Mouse (Mus musculus): Measurements from ENCODE around the gene Zzef1. TPM values are rescaled to one million over a fixed set of nuclear protein-coding genes. Genes with fewer than 3 reads are reported as not detected.

The Zzef1 gene
- polyA plus RNA-seq, 1 experiment = 8.1 TPM

DNA sequence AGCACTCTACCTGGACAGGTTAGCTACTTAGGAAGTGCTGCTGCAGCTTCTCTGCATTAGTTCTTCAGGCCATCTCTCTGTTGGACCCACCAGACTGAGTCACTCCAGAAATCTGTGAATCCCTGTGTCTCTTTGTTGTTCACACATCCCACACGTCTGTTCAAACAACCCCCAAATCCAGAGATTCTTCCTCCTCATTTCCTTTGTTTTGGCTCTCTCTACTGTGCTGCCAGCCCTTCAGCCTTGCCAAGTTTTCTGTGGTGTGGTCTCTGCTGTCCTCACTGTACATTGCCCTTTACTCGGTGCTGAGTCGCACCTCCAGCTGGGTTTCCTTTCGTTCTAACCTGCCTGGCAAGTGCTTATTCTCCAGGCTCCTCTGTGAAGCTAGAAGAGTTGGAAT, 31.8 kb upstream of the Zzef1 start:
- TF ChIP-seq MYOD1 (IDR thresholded peaks at IDR 0.05; ENCODE audit: control insufficient read depth in 1 of 3, insufficient read length in 2 of 3, low read depth in 2 of 3) (no peak), CEBPB (IDR thresholded peaks at IDR 0.05; ENCODE audit: insufficient read depth, poor library complexity, severe bottlenecking) (no peak), TCF12 (IDR thresholded peaks at IDR 0.05; ENCODE audit: insufficient read depth, poor library complexity, severe bottlenecking) (no peak), REST (IDR thresholded peaks at IDR 0.05; ENCODE audit: insufficient read depth, insufficient read length) (no peak), MAX (IDR thresholded peaks at IDR 0.05; ENCODE audit: low read depth) (no peak), SRF (IDR thresholded peaks at IDR 0.05; ENCODE audit: control insufficient read depth, insufficient read length, low read depth) (no peak), TCF3 (IDR thresholded peaks at IDR 0.05; ENCODE audit: insufficient read length, low read depth) (no peak), USF1 (IDR thresholded peaks at IDR 0.05; ENCODE audit: low read depth) (no peak), POLR2A (IDR thresholded peaks at IDR 0.05; ENCODE audit: insufficient read length, low read depth) (no peak), POLR2AphosphoS2 (IDR thresholded peaks at IDR 0.05; ENCODE audit: insufficient read length, low read depth) (no peak), MYOG (IDR thresholded peaks at IDR 0.05; ENCODE audit: control insufficient read depth in 1 of 3, insufficient read depth in 1 of 3, insufficient read length in 2 of 3, low read depth in 2 of 3) (no peak), E2F4 (IDR thresholded peaks at IDR 0.05; ENCODE audit: insufficient read depth) (no peak)
- no peaks in the 10 kb centered on the region for H3K27me3 ChIP-seq (ENCODE audit: control insufficient read depth, insufficient read depth, insufficient read length)
- H3K4me3 ChIP-seq = no peak overlapping the region

DNA sequence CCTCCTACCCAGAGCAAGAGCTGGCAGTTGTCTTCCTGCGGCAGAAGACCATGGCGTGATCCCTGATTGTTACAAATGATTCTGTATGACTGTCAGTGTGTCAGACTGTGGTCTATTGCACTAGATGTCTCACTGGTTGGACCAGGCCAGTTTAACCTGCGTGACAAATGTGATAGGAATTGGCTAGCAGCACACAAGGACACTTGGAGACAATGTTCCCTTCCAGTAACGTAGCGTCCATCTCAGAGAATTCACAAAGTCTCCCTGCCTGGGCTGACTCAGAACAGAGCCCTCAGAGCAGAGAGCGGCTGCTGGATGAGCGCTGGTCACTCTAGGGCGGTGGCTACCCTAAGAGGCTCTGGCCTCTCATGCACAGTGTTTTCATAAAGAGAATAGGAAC, 28.3 kb upstream of the Zzef1 start:
- Histone ChIP-seq H3K79me2 (ENCODE audit: control insufficient read depth, insufficient read depth) (no peaks in the 10 kb centered on the region), H3K36me3 (ENCODE audit: control insufficient read depth, insufficient read depth) (peaks cover 11% of the 10 kb centered on the region), H3K27me3 (ENCODE audit: control insufficient read depth, insufficient read depth, insufficient read length) (no peaks in the 10 kb centered on the region), H3K4me2 (ENCODE audit: low read depth) (no peak overlapping the region), H3ac (ENCODE audit: control insufficient read depth, insufficient read length) (no peak overlapping the region), H3K4me3 (no peak overlapping the region)
- TF ChIP-seq MYOD1 (IDR thresholded peaks at IDR 0.05; ENCODE audit: control insufficient read depth in 1 of 3, insufficient read length in 2 of 3, low read depth in 2 of 3) (no peak), POLR2A (IDR thresholded peaks at IDR 0.05; ENCODE audit: insufficient read length, low read depth) (no peak), E2F4 (IDR thresholded peaks at IDR 0.05; ENCODE audit: insufficient read depth) (no peak), MYOG (IDR thresholded peaks at IDR 0.05; ENCODE audit: control insufficient read depth in 1 of 3, insufficient read depth in 1 of 3, insufficient read length in 2 of 3, low read depth in 2 of 3) (no peak), TCF12 (IDR thresholded peaks at IDR 0.05; ENCODE audit: insufficient read depth, poor library complexity, severe bottlenecking) (no peak), USF1 (IDR thresholded peaks at IDR 0.05; ENCODE audit: low read depth) (no peak), MAX (IDR thresholded peaks at IDR 0.05; ENCODE audit: low read depth) (no peak), CEBPB (IDR thresholded peaks at IDR 0.05; ENCODE audit: insufficient read depth, poor library complexity, severe bottlenecking) (no peak), TCF3 (IDR thresholded peaks at IDR 0.05; ENCODE audit: insufficient read length, low read depth) (no peak), REST (IDR thresholded peaks at IDR 0.05; ENCODE audit: insufficient read depth, insufficient read length) (no peak), SRF (IDR thresholded peaks at IDR 0.05; ENCODE audit: control insufficient read depth, insufficient read length, low read depth) (no peak)

More for the DNA sequence above, 31.8 kb upstream of the Zzef1 start:
- no peak overlapping the region for H3ac ChIP-seq (ENCODE audit: control insufficient read depth, insufficient read length)
- H3K36me3 ChIP-seq (ENCODE audit: control insufficient read depth, insufficient read depth) = peaks cover 33% of the 10 kb centered on the region
- no peaks in the 10 kb centered on the region for H3K79me2 ChIP-seq (ENCODE audit: control insufficient read depth, insufficient read depth)
- H3K4me2 ChIP-seq (ENCODE audit: low read depth) = no peak overlapping the region

DNA sequence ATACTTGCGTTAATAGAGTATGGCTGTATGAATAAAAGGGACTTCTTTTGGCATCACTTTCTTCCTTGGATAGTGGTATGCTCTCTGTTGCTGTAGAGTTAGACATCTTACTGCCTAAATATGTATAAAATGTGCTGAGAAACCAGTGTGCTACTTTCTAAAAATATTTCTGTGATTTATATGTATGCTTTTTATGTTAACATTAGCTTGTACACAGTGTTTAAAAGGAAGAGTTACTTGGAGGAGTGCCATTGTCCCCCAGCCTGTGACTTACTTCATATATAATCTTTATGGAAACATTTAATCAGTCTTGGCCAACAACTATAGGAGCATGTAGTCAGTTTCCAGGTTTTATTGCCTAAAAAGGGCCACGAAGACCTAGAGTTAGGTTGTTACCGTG, 27.0 kb upstream of the Zzef1 start:
- no peak for TF ChIP-seq MYOD1 (IDR thresholded peaks at IDR 0.05; ENCODE audit: control insufficient read depth in 1 of 3, insufficient read length in 2 of 3, low read depth in 2 of 3)
- no peak for TF ChIP-seq POLR2AphosphoS2 (IDR thresholded peaks at IDR 0.05; ENCODE audit: insufficient read length, low read depth)
- no peak for TF ChIP-seq CEBPB (IDR thresholded peaks at IDR 0.05; ENCODE audit: insufficient read depth, poor library complexity, severe bottlenecking)
- no peak for TF ChIP-seq REST (IDR thresholded peaks at IDR 0.05; ENCODE audit: insufficient read depth, insufficient read length)
- no peak for TF ChIP-seq USF1 (IDR thresholded peaks at IDR 0.05; ENCODE audit: low read depth)
- no peak for TF ChIP-seq POLR2A (IDR thresholded peaks at IDR 0.05; ENCODE audit: insufficient read length, low read depth)
- no peak for TF ChIP-seq SRF (IDR thresholded peaks at IDR 0.05; ENCODE audit: control insufficient read depth, insufficient read length, low read depth)
- no peak for TF ChIP-seq TCF12 (IDR thresholded peaks at IDR 0.05; ENCODE audit: insufficient read depth, poor library complexity, severe bottlenecking)
- TF ChIP-seq MYOG (IDR thresholded peaks at IDR 0.05; ENCODE audit: control insufficient read depth in 1 of 3, insufficient read depth in 1 of 3, insufficient read length in 2 of 3, low read depth in 2 of 3) = no peak
- no peak for TF ChIP-seq TCF3 (IDR thresholded peaks at IDR 0.05; ENCODE audit: insufficient read length, low read depth)
- TF ChIP-seq E2F4 (IDR thresholded peaks at IDR 0.05; ENCODE audit: insufficient read depth) = no peak
- TF ChIP-seq MAX (IDR thresholded peaks at IDR 0.05; ENCODE audit: low read depth) = no peak
- H3ac ChIP-seq (ENCODE audit: control insufficient read depth, insufficient read length) = no peak overlapping the region
- H3K4me2 ChIP-seq (ENCODE audit: low read depth) = no peak overlapping the region
- no peak overlapping the region for H3K4me3 ChIP-seq
- no peaks in the 10 kb centered on the region for H3K79me2 ChIP-seq (ENCODE audit: control insufficient read depth, insufficient read depth)
- no peaks in the 10 kb centered on the region for H3K27me3 ChIP-seq (ENCODE audit: control insufficient read depth, insufficient read depth, insufficient read length)
- H3K36me3 ChIP-seq (ENCODE audit: control insufficient read depth, insufficient read depth) = peaks cover 3% of the 10 kb centered on the region

DNA sequence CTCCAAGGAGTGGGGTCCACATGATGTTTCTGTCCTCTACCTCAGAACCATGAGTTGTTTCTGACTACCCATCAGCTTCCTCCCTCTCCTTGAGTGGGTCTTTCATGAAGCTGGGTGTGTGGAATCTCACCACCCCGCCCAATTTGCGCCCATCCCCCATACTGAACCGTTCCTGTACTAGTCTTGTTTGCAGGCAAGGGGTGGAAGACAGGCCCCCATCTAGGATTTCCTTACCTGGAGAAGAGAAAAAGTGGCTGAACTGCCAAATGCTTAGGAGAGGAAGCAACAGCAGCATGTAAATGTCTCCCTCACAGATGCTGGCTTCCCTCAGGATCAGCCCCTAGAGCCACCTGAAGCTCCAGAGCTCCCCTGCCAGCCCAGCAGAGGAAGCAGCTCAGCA, 25.7 kb upstream of the Zzef1 start:
- Histone ChIP-seq H3K36me3 (ENCODE audit: control insufficient read depth, insufficient read depth) (peaks cover 3% of the 10 kb centered on the region), H3K79me2 (ENCODE audit: control insufficient read depth, insufficient read depth) (no peaks in the 10 kb centered on the region), H3K4me2 (ENCODE audit: low read depth) (no peak overlapping the region), H3K4me3 (no peak overlapping the region), H3ac (ENCODE audit: control insufficient read depth, insufficient read length) (no peak overlapping the region), H3K27me3 (ENCODE audit: control insufficient read depth, insufficient read depth, insufficient read length) (no peaks in the 10 kb centered on the region)
- TF ChIP-seq MAX (IDR thresholded peaks at IDR 0.05; ENCODE audit: low read depth) (no peak), USF1 (IDR thresholded peaks at IDR 0.05; ENCODE audit: low read depth) (no peak), POLR2A (IDR thresholded peaks at IDR 0.05; ENCODE audit: insufficient read length, low read depth) (no peak), POLR2AphosphoS2 (IDR thresholded peaks at IDR 0.05; ENCODE audit: insufficient read length, low read depth) (no peak), REST (IDR thresholded peaks at IDR 0.05; ENCODE audit: insufficient read depth, insufficient read length) (no peak), CEBPB (IDR thresholded peaks at IDR 0.05; ENCODE audit: insufficient read depth, poor library complexity, severe bottlenecking) (no peak), MYOD1 (IDR thresholded peaks at IDR 0.05; ENCODE audit: control insufficient read depth in 1 of 3, insufficient read length in 2 of 3, low read depth in 2 of 3) (no peak), SRF (IDR thresholded peaks at IDR 0.05; ENCODE audit: control insufficient read depth, insufficient read length, low read depth) (no peak), MYOG (IDR thresholded peaks at IDR 0.05; ENCODE audit: control insufficient read depth in 1 of 3, insufficient read depth in 1 of 3, insufficient read length in 2 of 3, low read depth in 2 of 3) (no peak), TCF12 (IDR thresholded peaks at IDR 0.05; ENCODE audit: insufficient read depth, poor library complexity, severe bottlenecking) (no peak), TCF3 (IDR thresholded peaks at IDR 0.05; ENCODE audit: insufficient read length, low read depth) (no peak), E2F4 (IDR thresholded peaks at IDR 0.05; ENCODE audit: insufficient read depth) (no peak)

All from myocyte (in vitro differentiated cells).